Mouse (Mus musculus) lung, postnatal 0 days (tissue): ENCODE measurements at regions not wholly inside any gene's neighbourhood (a gene's known extent, or its start where the extent isn't known, plus 50 kb on each side); places are given as distances from the start of the nearest gene placed in this dataset.

Experiments used
- CTCF ChIP-seq: IDR thresholded peaks from 2 replicates; pipeline ENCODE4 v1.5.1; 2016; ENCODE audit warnings: antibody characterized with exemption, mild to moderate bottlenecking
- EP300 ChIP-seq: IDR thresholded peaks from 2 replicates; pipeline ENCODE4 v1.6.1; 2016; ENCODE audit warnings: antibody characterized with exemption, mild to moderate bottlenecking, control low read depth

DNA sequence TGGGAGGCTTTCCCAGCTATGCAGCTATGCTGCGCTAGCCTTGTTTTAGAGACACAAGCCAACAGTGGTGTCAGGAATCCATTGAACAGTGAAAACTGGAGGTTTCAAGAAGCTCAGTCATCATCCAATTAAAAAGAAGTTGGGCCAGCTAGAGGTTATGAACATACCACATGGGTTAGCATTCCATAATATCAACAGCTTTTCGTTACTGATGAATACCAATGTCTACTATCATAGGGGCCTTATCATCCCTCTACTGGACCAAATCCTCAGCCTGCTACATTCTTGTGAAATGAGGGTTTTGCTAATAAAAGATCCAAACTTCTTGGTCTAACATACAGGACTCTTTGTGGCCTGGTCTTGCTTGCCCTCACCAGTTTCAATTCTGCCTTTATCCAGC is 124.8 kb upstream of the Fam78b start:
- TF ChIP-seq CTCF = no peak
- TF ChIP-seq EP300 = no peak
